Mouse (Mus musculus) stomach, postnatal 0 days (tissue): ENCODE measurements at regions not wholly inside any gene's neighbourhood (a gene's known extent, or its start where the extent isn't known, plus 50 kb on each side); places are given as distances from the start of the nearest gene placed in this dataset.
A peak's percentile ranks its signal among the peaks of the same experiment; 100 is the strongest.

Experiments used
- ATAC-seq: fragments of 200-750 bp; cut with Nextera tagmentation; 2 replicates; pipeline ENCODE4 v1.8.0; 2017; ENCODE audit not compliant: low FRiP score, low TSS enrichment
- DNase-seq: peaks from one replicate; pipeline ENCODE4 v3.0.0-alpha.2; 2016; ENCODE audit warnings: low spot score
- H3K27ac ChIP-seq: fragments of 300-500 bp; sonication (generic); replicated peaks from 2 replicates; pipeline ENCODE4 v1.5.1; 2014; ENCODE audit warnings: mild to moderate bottlenecking, control low read depth
- H3K27me3 ChIP-seq: fragments of 300-500 bp; sonication (generic); 2 replicates; pipeline ENCODE4 v1.6.1; 2014; ENCODE audit warnings: low read length; ENCODE audit not compliant: control insufficient read depth, insufficient read depth
- H3K36me3 ChIP-seq: fragments of 300-500 bp; sonication (generic); 2 replicates; pipeline ENCODE4 v1.6.1; 2014; ENCODE audit warnings: low read length, mixed read lengths; ENCODE audit not compliant: control insufficient read depth, insufficient read depth
- H3K4me1 ChIP-seq: fragments of 300-500 bp; sonication (generic); replicated peaks from 2 replicates; pipeline ENCODE4 v1.6.1; 2014; ENCODE audit warnings: antibody characterized with exemption; ENCODE audit not compliant: control insufficient read depth, insufficient read depth
- H3K4me2 ChIP-seq: fragments of 300-500 bp; sonication (generic); replicated peaks from 2 replicates; pipeline ENCODE4 v1.6.1; 2014; ENCODE audit warnings: low read depth, mild to moderate bottlenecking, control low read depth, moderate library complexity
- H3K4me3 ChIP-seq: fragments of 300-500 bp; sonication (generic); 2 replicates; pipeline ENCODE4 v1.5.1; 2014; ENCODE audit warnings: low read depth, low read length, control low read depth
- H3K9ac ChIP-seq: fragments of 300-500 bp; sonication (generic); 2 replicates; pipeline ENCODE4 v1.6.1; 2014; ENCODE audit warnings: mild to moderate bottlenecking, low read length, control low read depth, mixed read lengths
- H3K9me3 ChIP-seq: fragments of 300-500 bp; sonication (generic); 2 replicates; pipeline ENCODE4 v1.6.1; 2016; ENCODE audit warnings: low read length; ENCODE audit not compliant: control insufficient read depth
- CTCF ChIP-seq: IDR thresholded peaks from 2 replicates; pipeline ENCODE4 v1.5.1; 2016; ENCODE audit warnings: antibody characterized with exemption, low read depth, mild to moderate bottlenecking, moderate library complexity
- EP300 ChIP-seq: optimal IDR thresholded peaks from 2 replicates; pipeline ENCODE3; 2016; ENCODE audit warnings: antibody characterized with exemption
- WGBS: fragments of 180-500 bp; shearing (Covaris S2); extraction: QIAGEN DNeasy Blood & Tissue Kit; methylation state at CpG from one replicate; pipeline ENCODE4 v1.1.7; 2014; 5-methylcytosine and 5-hydroxymethylcytosine counted together

- no peak for ATAC-seq
- Histone ChIP-seq H3K4me1 (no peaks in the 10 kb centered on the region), H3K4me3 (no peak overlapping the region), H3K36me3 (no peaks in the 10 kb centered on the region), H3K4me2 (no peak overlapping the region), H3K27me3 (no peaks in the 10 kb centered on the region), H3K27ac (no peak overlapping the region), H3K9ac (no peak overlapping the region), H3K9me3 (no peaks in the 10 kb centered on the region)
- TF ChIP-seq EP300 (no peak), CTCF (no peak)
- no peak for DNase-seq
- 61% methylated on average over 3 of the region's 3 CpGs for WGBS
These were observed 401.9 kb upstream of the Slc30a5 start for GRCm38 (mm10) chr13:101235110-101235509.

- Histone ChIP-seq H3K4me1 (no peaks in the 10 kb centered on the region), H3K4me2 (no peak overlapping the region), H3K36me3 (no peaks in the 10 kb centered on the region), H3K9ac (no peak overlapping the region), H3K27ac (no peak overlapping the region), H3K27me3 (no peaks in the 10 kb centered on the region), H3K4me3 (no peak overlapping the region), H3K9me3 (no peaks in the 10 kb centered on the region)
- TF ChIP-seq EP300 (no peak), CTCF (no peak)
- WGBS, result 71% methylated on average over 10 of the region's 10 CpGs
- ATAC-seq, result no peak
- no peak for DNase-seq
These were observed 401.3 kb upstream of the Slc30a5 start for GRCm38 (mm10) chr13:101234550-101234949.

GRCm38 (mm10) chr13:101233843-101234281 is 400.6 kb upstream of the Slc30a5 start:
- peak; percentile 28 for DNase-seq
- H3K9me3 ChIP-seq, result no peaks in the 10 kb centered on the region
- WGBS, result 17% methylated on average over 5 of the region's 5 CpGs
- no peaks in the 10 kb centered on the region for H3K36me3 ChIP-seq
- H3K4me1 ChIP-seq, result no peaks in the 10 kb centered on the region
- ATAC-seq, result peak; percentile 70
- no peak overlapping the region for H3K4me2 ChIP-seq
- no peaks in the 10 kb centered on the region for H3K27me3 ChIP-seq
- H3K9ac ChIP-seq, result no peak overlapping the region
- no peak overlapping the region for H3K27ac ChIP-seq
- H3K4me3 ChIP-seq, result no peak overlapping the region
- TF ChIP-seq EP300, result no peak
- TF ChIP-seq CTCF, result no peak

DNA sequence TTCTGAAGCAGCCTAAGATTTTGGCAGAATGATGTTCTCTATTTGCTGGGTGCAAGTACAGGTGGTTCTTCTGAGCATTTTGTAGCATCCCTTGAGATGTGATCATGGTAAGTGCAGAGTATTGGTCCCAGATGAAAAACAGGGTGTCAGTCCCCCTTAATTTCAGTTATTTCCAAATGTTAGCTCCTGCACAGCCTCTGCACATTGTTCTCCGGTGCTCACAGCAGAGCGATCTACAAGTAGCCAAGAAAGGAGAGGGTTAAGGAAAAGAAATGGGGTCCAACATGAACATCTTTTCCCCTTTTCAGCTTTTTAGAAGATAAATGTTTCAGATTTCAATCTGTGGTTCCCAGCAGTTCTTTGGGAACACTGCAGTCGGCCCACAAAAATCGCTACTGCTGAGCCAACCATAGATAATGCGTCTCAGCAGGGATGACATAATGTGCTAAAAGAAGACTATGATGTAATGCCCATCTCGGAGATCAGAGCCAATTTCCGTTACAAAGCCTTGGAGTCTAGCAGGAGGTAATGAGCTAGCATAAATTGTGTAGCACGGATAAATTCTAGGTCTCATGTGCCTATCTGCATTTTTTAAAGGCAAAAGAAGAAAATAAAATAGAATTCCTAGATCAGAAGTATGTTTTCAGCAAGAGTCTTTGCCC is 400.1 kb upstream of the Slc30a5 start:
- no peak overlapping the region for H3K9ac ChIP-seq
- H3K4me2 ChIP-seq, result no peak overlapping the region
- H3K4me1 ChIP-seq, result no peaks in the 10 kb centered on the region
- TF ChIP-seq CTCF, result no peak
- TF ChIP-seq EP300, result no peak
- H3K4me3 ChIP-seq, result no peak overlapping the region
- H3K27me3 ChIP-seq, result no peaks in the 10 kb centered on the region
- 41% methylated on average over 8 of the region's 8 CpGs for WGBS
- no peaks in the 10 kb centered on the region for H3K9me3 ChIP-seq
- ATAC-seq (peak; percentile 80), DNase-seq (no peak)
- H3K27ac ChIP-seq, result no peak overlapping the region
- no peaks in the 10 kb centered on the region for H3K36me3 ChIP-seq

DNA sequence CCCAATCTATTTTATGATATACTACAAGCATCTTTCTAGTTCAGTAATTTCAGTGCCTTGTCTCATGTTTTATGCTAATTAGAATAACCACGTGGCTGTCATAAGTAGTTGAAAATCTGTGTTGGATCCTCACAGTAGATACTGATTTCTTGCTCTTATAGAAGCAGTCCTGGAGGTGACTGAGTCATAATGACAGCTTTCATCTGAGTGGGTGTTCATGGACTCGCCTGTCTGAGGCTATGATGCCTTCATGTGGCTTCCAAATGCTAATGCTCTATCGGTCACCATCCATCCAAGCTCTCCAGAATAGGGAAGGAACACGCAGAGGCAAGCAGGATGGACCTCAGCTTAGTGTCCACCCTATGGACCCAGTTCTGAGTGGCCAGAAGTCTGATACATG is 396.6 kb upstream of the Slc30a5 start:
- ATAC-seq, result no peak
- Histone ChIP-seq H3K4me3 (no peak overlapping the region), H3K9ac (no peak overlapping the region), H3K36me3 (no peaks in the 10 kb centered on the region), H3K27ac (no peak overlapping the region), H3K27me3 (no peaks in the 10 kb centered on the region), H3K4me1 (no peaks in the 10 kb centered on the region), H3K4me2 (no peak overlapping the region), H3K9me3 (no peaks in the 10 kb centered on the region)
- no peak for DNase-seq
- TF ChIP-seq EP300, result no peak
- 70% methylated on average over 4 of the region's 4 CpGs for WGBS

DNA sequence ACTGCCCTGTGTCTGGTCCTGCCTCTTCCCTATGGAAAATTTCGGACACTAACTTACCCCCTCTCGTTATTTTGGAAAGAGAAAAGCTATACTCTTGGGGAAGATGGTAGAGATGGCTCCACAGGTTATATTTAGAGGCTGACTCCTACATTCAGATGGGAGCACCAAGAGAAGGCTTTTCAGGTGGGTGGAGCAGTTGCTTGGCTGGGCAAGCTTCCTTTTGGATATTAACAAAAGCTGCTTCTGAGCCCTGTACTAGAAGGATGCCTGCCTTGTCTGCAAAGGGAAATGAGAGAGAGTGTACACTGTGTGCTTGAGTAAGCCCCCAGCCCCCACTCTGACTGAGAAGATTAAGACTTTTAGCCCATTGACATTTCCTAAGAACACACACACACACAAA is 392.1 kb upstream of the Slc30a5 start:
- H3K27me3 ChIP-seq, result no peaks in the 10 kb centered on the region
- no peaks in the 10 kb centered on the region for H3K4me1 ChIP-seq
- no peak overlapping the region for H3K9ac ChIP-seq
- H3K4me3 ChIP-seq, result no peak overlapping the region
- no peak for TF ChIP-seq CTCF
- no peak for TF ChIP-seq EP300
- DNase-seq, result no peak
- no peak overlapping the region for H3K27ac ChIP-seq
- H3K36me3 ChIP-seq, result no peaks in the 10 kb centered on the region
- H3K9me3 ChIP-seq, result no peaks in the 10 kb centered on the region
- WGBS, result 81% methylated on average over 2 of the region's 2 CpGs
- ATAC-seq, result no peak
- no peak overlapping the region for H3K4me2 ChIP-seq
